Mouse (Mus musculus) liver, postnatal 0 days (tissue): ENCODE data around the gene Tnrc18. TPM values are rescaled to one million over a fixed set of nuclear protein-coding genes. Genes with fewer than 3 reads are reported as not detected.

ENCODE experiments used
- ATAC-seq: fragments of 200-750 bp; cut with Nextera tagmentation; 2 replicates; pipeline ENCODE4 v1.8.0; 2017; ENCODE audit warnings: mild to moderate bottlenecking, moderate library complexity
- DNase-seq: peaks from one replicate; pipeline ENCODE4 v3.0.0-alpha.2; 2016
- H3K27ac ChIP-seq: fragments of 300-500 bp; sonication (generic); 2 replicates; pipeline ENCODE4 v1.5.1; 2014; ENCODE audit warnings: antibody characterized with exemption, moderate library complexity, mild to moderate bottlenecking, low read depth
- H3K27me3 ChIP-seq: fragments of 300-500 bp; sonication (generic); 2 replicates; pipeline ENCODE4 v1.6.1; 2014; ENCODE audit warnings: low read length, control low read depth, mixed read lengths; ENCODE audit not compliant: insufficient read depth
- H3K36me3 ChIP-seq: fragments of 300-500 bp; sonication (generic); replicated peaks from 2 replicates; pipeline ENCODE4 v1.6.1; 2014; ENCODE audit warnings: mild to moderate bottlenecking, control low read depth, low read length, moderate library complexity, mixed read lengths; ENCODE audit not compliant: insufficient read depth
- H3K4me1 ChIP-seq: fragments of 300-500 bp; sonication (generic); 2 replicates; pipeline ENCODE4 v1.6.1; 2014; ENCODE audit warnings: antibody characterized with exemption, mild to moderate bottlenecking, control low read depth; ENCODE audit not compliant: insufficient read depth
- H3K4me2 ChIP-seq: fragments of 300-500 bp; sonication (generic); 2 replicates; pipeline ENCODE4 v1.6.1; 2014; ENCODE audit warnings: low read depth, mild to moderate bottlenecking, low read length, moderate library complexity, mixed read lengths
- H3K4me3 ChIP-seq: fragments of 300-500 bp; sonication (generic); 2 replicates; pipeline ENCODE4 v1.5.1; 2014; ENCODE audit warnings: low read depth, low read length
- H3K9ac ChIP-seq: fragments of 300-500 bp; sonication (generic); replicated peaks from 2 replicates; pipeline ENCODE4 v1.6.1; 2014; ENCODE audit warnings: mild to moderate bottlenecking, moderate library complexity
- H3K9me3 ChIP-seq: fragments of 300-500 bp; sonication (generic); 2 replicates; pipeline ENCODE4 v1.6.1; 2016; ENCODE audit warnings: mild to moderate bottlenecking, control low read depth, low read length, mixed read lengths
- CTCF ChIP-seq: sonication (generic); IDR thresholded peaks from 2 replicates; pipeline ENCODE4 v1.5.1; 2016; ENCODE audit warnings: antibody characterized with exemption, low read depth
- EP300 ChIP-seq: IDR thresholded peaks from 2 replicates; pipeline ENCODE4 v1.6.1; 2016; ENCODE audit warnings: antibody characterized with exemption, low read depth, mild to moderate bottlenecking
- WGBS: fragments of 180-500 bp; shearing (Covaris S2); extraction: QIAGEN DNeasy Blood & Tissue Kit; methylation state at CpG from one replicate; pipeline ENCODE4 v1.1.7; 2014; ENCODE audit not compliant: insufficient replicate concordance; 5-methylcytosine and 5-hydroxymethylcytosine counted together
- polyA plus RNA-seq: library from polyadenylated mRNA; unstranded; fragments of >200 nt; fragmentation: Nextera tagmentation; extraction: Ambion mirVana; gene quantifications from 2 replicates; pipeline ENCODE4 v1.2.1, GENCODE M21; 2015

The Tnrc18 gene
- polyA plus RNA-seq, 1 experiment from 2014 or later = 4.0 TPM

DNA sequence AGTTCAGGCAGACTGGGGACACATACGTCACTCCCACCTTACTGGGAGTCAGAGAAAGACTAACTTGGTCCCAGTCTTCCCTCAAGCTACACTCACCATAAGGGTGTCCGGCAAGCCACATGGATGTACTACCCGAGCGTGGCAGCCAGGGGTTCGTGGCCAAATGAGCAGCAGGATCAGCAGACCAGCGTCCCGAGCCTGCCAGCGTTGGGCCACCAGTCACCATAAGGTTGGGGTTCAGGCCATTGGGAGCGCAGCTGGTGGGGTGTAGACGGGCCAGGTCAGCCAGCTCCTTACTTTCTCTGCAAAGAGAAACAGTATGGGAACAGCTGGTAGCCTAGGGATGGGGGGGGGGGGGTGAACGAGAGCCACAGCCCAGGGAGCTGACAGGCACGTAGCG is 41.4 kb downstream of the Tnrc18 start:
- WGBS = 82% methylated on average over 12 of the region's 13 CpGs
- no peaks in the 10 kb centered on the region for H3K27me3 ChIP-seq
- no peaks in the 10 kb centered on the region for H3K4me1 ChIP-seq
- ATAC-seq (no peak), DNase-seq (no peak)
- TF ChIP-seq CTCF = no peak
- TF ChIP-seq EP300 = no peak
- H3K36me3 ChIP-seq = peaks cover 40% of the 10 kb centered on the region
- H3K4me2 ChIP-seq = no peak overlapping the region
- H3K4me3 ChIP-seq = no peak overlapping the region
- no peak overlapping the region for H3K27ac ChIP-seq
- H3K9me3 ChIP-seq = no peaks in the 10 kb centered on the region
- H3K9ac ChIP-seq = no peak overlapping the region

DNA sequence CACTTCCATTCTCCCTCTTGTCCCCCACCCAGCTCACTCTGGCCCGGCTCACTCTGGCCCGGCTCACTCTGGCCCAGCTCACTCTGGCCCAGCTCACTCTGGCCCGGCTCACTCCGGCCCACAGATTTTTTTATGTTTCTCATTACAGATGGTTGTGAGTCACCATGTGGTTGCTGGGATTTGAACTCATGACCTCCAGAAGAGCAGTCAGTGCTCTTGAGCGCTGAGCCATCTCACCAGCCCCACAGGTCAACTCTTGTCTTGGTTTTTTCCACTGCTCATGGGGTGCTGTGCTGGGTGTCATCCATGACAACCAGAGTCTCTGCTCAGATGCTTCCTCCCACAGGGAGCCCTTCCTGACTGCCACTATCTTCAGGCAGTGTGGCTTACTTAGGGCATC is 42.7 kb downstream of the Tnrc18 start:
- Histone ChIP-seq H3K9me3 (no peaks in the 10 kb centered on the region), H3K9ac (no peak overlapping the region), H3K36me3 (peaks cover 46% of the 10 kb centered on the region), H3K4me3 (no peak overlapping the region), H3K27me3 (no peaks in the 10 kb centered on the region), H3K4me1 (no peaks in the 10 kb centered on the region), H3K4me2 (no peak overlapping the region), H3K27ac (no peak overlapping the region)
- no peak for TF ChIP-seq CTCF
- TF ChIP-seq EP300 = no peak
- 87% methylated on average over 5 of the region's 5 CpGs for WGBS
- ATAC-seq (no peak), DNase-seq (no peak)

DNA sequence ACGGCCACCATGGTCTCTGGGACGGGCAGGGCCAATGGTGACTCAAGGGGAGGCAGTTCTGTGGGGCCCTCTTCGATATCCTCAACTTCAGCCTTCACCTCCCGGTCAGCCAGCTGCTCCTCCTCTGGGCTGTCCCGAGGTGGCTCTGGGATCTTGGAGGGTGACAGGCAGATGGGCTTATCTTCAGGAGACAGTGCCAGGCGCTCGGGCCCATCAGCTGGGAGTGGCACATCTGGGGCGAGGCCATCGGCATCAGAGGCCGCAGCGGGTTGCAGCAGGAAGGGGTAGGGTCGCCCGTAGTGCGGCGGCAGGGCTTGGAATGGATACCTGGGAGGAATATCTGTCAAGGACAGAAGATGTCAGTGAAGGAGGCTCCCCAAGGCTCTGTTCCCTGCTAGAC is 45.5 kb downstream of the Tnrc18 start:
- H3K4me3 ChIP-seq = no peak overlapping the region
- no peaks in the 10 kb centered on the region for H3K9me3 ChIP-seq
- H3K27me3 ChIP-seq = no peaks in the 10 kb centered on the region
- ATAC-seq = peak; percentile 78
- no peak for TF ChIP-seq EP300
- TF ChIP-seq CTCF = no peak
- H3K4me2 ChIP-seq = no peak overlapping the region
- peaks cover 2% of the 10 kb centered on the region; the same call in 1 of the 2 replicates for H3K4me1 ChIP-seq
- H3K36me3 ChIP-seq = peaks cover 55% of the 10 kb centered on the region
- H3K27ac ChIP-seq = no peak overlapping the region
- H3K9ac ChIP-seq = no peak overlapping the region
- DNase-seq = peak; percentile 37
- 69% methylated on average over 14 of the region's 15 CpGs for WGBS

DNA sequence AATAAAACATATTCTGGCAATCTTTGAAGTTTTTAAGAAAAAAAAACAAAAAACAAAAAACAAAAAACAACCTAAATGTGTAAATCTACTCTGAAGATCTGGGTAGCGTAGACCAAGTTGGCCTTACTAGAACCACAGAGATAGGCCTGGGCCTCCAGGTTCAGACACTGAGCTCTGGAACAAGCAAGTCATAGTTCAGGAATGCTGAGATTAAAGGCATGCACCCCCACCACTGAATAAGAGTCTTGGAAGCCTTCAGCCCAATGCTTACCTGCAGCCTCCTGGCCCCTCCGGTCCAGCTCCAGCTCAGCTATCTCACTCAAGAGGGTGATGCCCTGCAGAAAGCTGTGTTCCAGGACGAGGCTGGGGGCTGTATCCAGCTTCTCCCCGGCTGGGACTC is 46.4 kb downstream of the Tnrc18 start:
- Histone ChIP-seq H3K4me1 (peaks cover 2% of the 10 kb centered on the region; the same call in 1 of the 2 replicates), H3K27ac (no peak overlapping the region), H3K27me3 (no peaks in the 10 kb centered on the region), H3K9me3 (no peaks in the 10 kb centered on the region), H3K9ac (no peak overlapping the region), H3K4me2 (no peak overlapping the region), H3K4me3 (no peak overlapping the region), H3K36me3 (peaks cover 61% of the 10 kb centered on the region)
- DNase-seq (no peak), ATAC-seq (no peak)
- 87% methylated on average over 4 of the region's 4 CpGs for WGBS
- no peak for TF ChIP-seq CTCF
- no peak for TF ChIP-seq EP300

DNA sequence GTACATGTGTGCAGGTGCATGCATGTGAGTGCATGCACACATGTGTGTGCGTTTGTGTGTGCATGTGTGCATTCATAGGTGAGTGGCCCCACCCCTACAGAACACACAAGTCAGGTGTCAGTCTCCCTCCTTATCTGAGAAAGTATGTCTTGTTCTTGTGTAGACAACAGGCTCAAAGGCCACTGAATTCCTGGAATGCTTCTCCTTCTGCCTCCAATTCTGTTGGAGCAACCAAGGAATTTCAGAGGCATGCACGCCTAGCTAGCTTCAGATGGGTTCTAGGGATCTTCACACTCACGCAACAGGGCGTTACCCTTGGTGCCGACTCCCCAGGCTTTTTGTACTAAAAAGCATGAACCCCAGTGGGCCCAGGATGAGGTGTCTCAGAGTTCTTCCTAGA is 47.8 kb downstream of the Tnrc18 start:
- DNase-seq (no peak), ATAC-seq (no peak)
- Histone ChIP-seq H3K4me1 (peaks cover 2% of the 10 kb centered on the region; the same call in 1 of the 2 replicates), H3K27ac (no peak overlapping the region), H3K9me3 (no peaks in the 10 kb centered on the region), H3K4me3 (no peak overlapping the region), H3K4me2 (no peak overlapping the region), H3K36me3 (peaks cover 67% of the 10 kb centered on the region), H3K27me3 (no peaks in the 10 kb centered on the region), H3K9ac (no peak overlapping the region)
- TF ChIP-seq CTCF = no peak
- 70% methylated on average over 5 of the region's 5 CpGs for WGBS

DNA sequence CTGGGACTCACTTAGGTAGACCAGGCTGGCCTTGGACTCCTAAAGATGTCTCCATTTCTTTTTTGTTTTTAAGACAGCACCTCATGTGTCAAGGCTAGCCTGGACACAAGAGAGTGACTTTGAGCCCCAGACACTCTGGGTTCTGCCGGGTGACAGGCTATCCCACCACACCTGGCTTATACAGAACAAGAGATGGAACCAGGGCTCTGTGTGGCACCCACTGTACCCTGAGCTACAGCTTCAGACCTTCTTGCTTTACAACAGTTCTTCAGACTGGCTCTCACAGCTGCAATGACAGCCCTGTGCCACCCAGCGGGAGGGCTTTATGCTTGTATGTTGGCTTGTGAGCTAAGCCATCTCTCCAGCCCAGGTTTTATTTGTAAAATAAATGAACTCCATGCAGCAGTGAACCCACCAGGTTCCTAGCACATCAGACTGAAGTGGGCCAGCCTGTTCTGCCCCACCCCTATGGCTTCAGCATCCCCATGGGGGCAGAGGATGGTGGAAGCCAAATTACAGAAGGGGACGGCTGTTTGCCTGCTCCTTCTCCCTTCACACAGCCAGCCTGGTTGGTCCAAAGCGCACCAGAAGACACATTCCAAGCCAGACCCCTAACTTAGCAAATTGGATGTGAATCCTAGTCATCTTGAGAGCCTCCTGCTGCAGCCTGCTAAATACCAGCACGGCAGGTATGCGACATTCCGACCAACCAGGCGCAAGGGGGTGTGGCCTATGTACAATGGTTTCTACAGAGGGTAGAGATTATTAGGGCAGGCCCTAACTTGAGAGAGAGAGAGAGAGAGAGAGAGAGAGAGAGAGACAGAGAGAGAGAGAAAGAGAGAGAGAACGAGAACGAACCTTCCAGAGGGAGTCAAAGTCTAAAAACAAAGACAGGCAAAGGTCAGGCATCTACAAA is 48.9 kb downstream of the Tnrc18 start:
- ATAC-seq (no peak), DNase-seq (no peak)
- H3K4me3 ChIP-seq = no peak overlapping the region
- peaks cover 67% of the 10 kb centered on the region for H3K36me3 ChIP-seq
- WGBS = 64% methylated on average over 10 of the region's 10 CpGs
- H3K9me3 ChIP-seq = no peaks in the 10 kb centered on the region
- TF ChIP-seq CTCF (no peak), EP300 (no peak)
- H3K4me1 ChIP-seq = peaks cover 2% of the 10 kb centered on the region; the same call in 1 of the 2 replicates
- no peak overlapping the region for H3K9ac ChIP-seq
- no peak overlapping the region for H3K27ac ChIP-seq
- H3K4me2 ChIP-seq = no peak overlapping the region
- no peaks in the 10 kb centered on the region for H3K27me3 ChIP-seq
